Mouse (Mus musculus): ENCODE data around the gene Ptpn20.

DNA sequence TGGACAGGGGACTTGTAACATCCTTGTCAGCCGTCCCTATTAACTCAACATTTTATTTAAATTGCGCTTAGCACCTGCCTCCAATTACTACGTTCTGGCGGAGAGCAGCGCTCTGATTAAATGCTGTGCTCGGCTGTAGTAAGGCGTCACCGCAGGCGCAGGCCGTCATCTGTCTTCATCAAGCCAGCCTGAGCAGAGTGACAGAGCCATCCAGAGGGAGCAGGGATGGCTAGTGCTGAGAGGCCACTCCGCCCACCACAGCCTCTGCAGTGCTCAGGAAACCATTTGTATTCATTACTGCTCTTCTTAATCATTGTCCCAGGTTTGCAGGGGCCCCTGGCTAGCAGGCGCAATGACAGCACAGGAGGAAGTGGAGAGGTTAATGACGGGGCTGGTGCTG is 94.7 kb downstream of the Ptpn20 start:
- TF ChIP-seq POLR2A (IDR thresholded peaks at IDR 0.05; ENCODE audit: low read depth, low read length) (no peak), CTCF (IDR thresholded peaks at IDR 0.05; ENCODE audit: extremely low read depth, insufficient read length, insufficient replicate concordance, low read depth, low read length) (no peak)

All from small intestine, adult 2 months (tissue).